Mouse (Mus musculus) embryonic facial prominence, embryonic 11.5 days (tissue): ENCODE measurements around the gene Med28. TPM values are rescaled to one million over a fixed set of nuclear protein-coding genes. Genes with fewer than 3 reads are reported as not detected.

Experiments
- ATAC-seq: fragments of 200-750 bp; cut with Nextera tagmentation; replicated peaks from 2 replicates; pipeline ENCODE4 v1.8.0; 2017; ENCODE audit warnings: low read depth; ENCODE audit not compliant: insufficient number of reproducible peaks, low FRiP score, low TSS enrichment
- DNase-seq: peaks from one replicate; pipeline ENCODE4 v3.0.0-alpha.2; 2015; ENCODE audit warnings: low spot score
- H3K27ac ChIP-seq: fragments of 300-500 bp; sonication (generic); replicated peaks from 2 replicates; pipeline ENCODE4 v1.5.1; 2014; ENCODE audit warnings: mild to moderate bottlenecking, low read depth, low read length, control low read depth
- H3K27me3 ChIP-seq: fragments of 300-500 bp; sonication (generic); 2 replicates; pipeline ENCODE4 v1.6.1; 2014; ENCODE audit warnings: mild to moderate bottlenecking, low read length, moderate library complexity, mixed read lengths; ENCODE audit not compliant: control insufficient read depth, insufficient read depth
- H3K36me3 ChIP-seq: fragments of 300-500 bp; sonication (generic); replicated peaks from 2 replicates; pipeline ENCODE4 v1.6.1; 2014; ENCODE audit warnings: low read depth, mild to moderate bottlenecking, low read length, moderate library complexity, mixed read lengths; ENCODE audit not compliant: control insufficient read depth, insufficient read depth
- H3K4me1 ChIP-seq: fragments of 300-500 bp; sonication (generic); 2 replicates; pipeline ENCODE4 v1.6.1; 2014; ENCODE audit warnings: low read length, mixed read lengths; ENCODE audit not compliant: control insufficient read depth, insufficient read depth
- H3K4me2 ChIP-seq: fragments of 300-500 bp; sonication (generic); 2 replicates; pipeline ENCODE4 v1.6.1; 2014; ENCODE audit warnings: low read depth, mild to moderate bottlenecking, control low read depth, low read length, moderate library complexity
- H3K4me3 ChIP-seq: fragments of 300-500 bp; sonication (generic); 2 replicates; pipeline ENCODE4 v1.5.1; 2014; ENCODE audit warnings: low read depth, low read length, control low read depth
- H3K9ac ChIP-seq: fragments of 300-500 bp; sonication (generic); replicated peaks from 2 replicates; pipeline ENCODE4 v1.6.1; 2014; ENCODE audit warnings: mild to moderate bottlenecking, control low read depth, low read length
- H3K9me3 ChIP-seq: fragments of 300-500 bp; sonication (generic); replicated peaks from 2 replicates; pipeline ENCODE4 v1.6.1; 2016; ENCODE audit warnings: mild to moderate bottlenecking, low read length, inconsistent platforms, mixed read lengths; ENCODE audit not compliant: control insufficient read depth
- WGBS: fragments of 180-500 bp; shearing (Covaris S2); extraction: QIAGEN DNeasy Blood & Tissue Kit; methylation state at CpG from one replicate; pipeline ENCODE4 v1.1.7; 2014; 5-methylcytosine and 5-hydroxymethylcytosine counted together
- polyA plus RNA-seq: library from polyadenylated mRNA; unstranded; fragments of >200 nt; fragmentation: Nextera tagmentation; extraction: Ambion mirVana; gene quantifications from 2 replicates; pipeline ENCODE4 v1.2.1, GENCODE M21; 2014

Med28 gene
- polyA plus RNA-seq, 1 experiment from 2014 or later, result 300 TPM

GRCm38 (mm10) chr5:45495429-45495975, 24.5 kb upstream of the Med28 start:
- H3K36me3 ChIP-seq, result no peaks in the 10 kb centered on the region; the same call in 1 of the 2 replicates

GRCm38 (mm10) chr5:45496042-45496441, 24.0 kb upstream of the Med28 start:
- no peak overlapping the region for H3K4me2 ChIP-seq
- ATAC-seq, result no peak
- no peak overlapping the region for H3K9ac ChIP-seq
- DNase-seq, result no peak
- H3K36me3 ChIP-seq, result no peaks in the 10 kb centered on the region; the same call in 1 of the 2 replicates
- no peak overlapping the region for H3K27ac ChIP-seq
- no peak overlapping the region for H3K4me3 ChIP-seq
- H3K4me1 ChIP-seq, result no peaks in the 10 kb centered on the region
- no peaks in the 10 kb centered on the region for H3K27me3 ChIP-seq
- H3K9me3 ChIP-seq, result no peaks in the 10 kb centered on the region

More at GRCm38 (mm10) chr5:45495429-45495975, 24.5 kb upstream of the Med28 start:
- Histone ChIP-seq H3K9me3 (no peaks in the 10 kb centered on the region), H3K4me3 (no peak overlapping the region), H3K27ac (no peak overlapping the region), H3K4me1 (no peaks in the 10 kb centered on the region), H3K4me2 (no peak overlapping the region), H3K9ac (no peak overlapping the region), H3K27me3 (no peaks in the 10 kb centered on the region)
- 91% methylated on average over 3 of the region's 3 CpGs for WGBS
- DNase-seq (no peak), ATAC-seq (no peak)

- WGBS, result 97% methylated on average over 4 of the region's 4 CpGs
- Histone ChIP-seq H3K9ac (no peak overlapping the region), H3K36me3 (no peaks in the 10 kb centered on the region; the same call in 1 of the 2 replicates), H3K4me2 (no peak overlapping the region), H3K4me3 (no peak overlapping the region), H3K9me3 (no peaks in the 10 kb centered on the region), H3K27me3 (no peaks in the 10 kb centered on the region), H3K4me1 (no peaks in the 10 kb centered on the region), H3K27ac (no peak overlapping the region)
- DNase-seq (no peak), ATAC-seq (no peak)
These were observed 23.6 kb upstream of the Med28 start for GRCm38 (mm10) chr5:45496479-45496878.

- no peak overlapping the region for H3K4me3 ChIP-seq
- no peak for ATAC-seq
- DNase-seq, result no peak
- H3K9ac ChIP-seq, result no peak overlapping the region
- H3K36me3 ChIP-seq, result no peaks in the 10 kb centered on the region; the same call in 1 of the 2 replicates
- H3K9me3 ChIP-seq, result no peaks in the 10 kb centered on the region
- no peak overlapping the region for H3K4me2 ChIP-seq
- 88% methylated on average over 12 of the region's 12 CpGs for WGBS
- no peak overlapping the region for H3K27ac ChIP-seq
- H3K27me3 ChIP-seq, result no peaks in the 10 kb centered on the region
- H3K4me1 ChIP-seq, result no peaks in the 10 kb centered on the region
These were observed 23.0 kb upstream of the Med28 start for GRCm38 (mm10) chr5:45496930-45497550.

GRCm38 (mm10) chr5:45497564-45497963, 22.5 kb upstream of the Med28 start:
- ATAC-seq, result no peak
- 91% methylated on average over 5 of the region's 5 CpGs for WGBS
- Histone ChIP-seq H3K36me3 (no peaks in the 10 kb centered on the region; the same call in 1 of the 2 replicates), H3K4me1 (no peaks in the 10 kb centered on the region), H3K9ac (no peak overlapping the region), H3K4me2 (no peak overlapping the region), H3K27me3 (no peaks in the 10 kb centered on the region), H3K27ac (no peak overlapping the region), H3K4me3 (no peak overlapping the region), H3K9me3 (no peaks in the 10 kb centered on the region)
- DNase-seq, result no peak

GRCm38 (mm10) chr5:45510071-45510470, 10.0 kb upstream of the Med28 start:
- no peaks in the 10 kb centered on the region for H3K4me1 ChIP-seq
- no peak overlapping the region for H3K9ac ChIP-seq
- DNase-seq (no peak), ATAC-seq (no peak)
- H3K36me3 ChIP-seq, result peaks cover 2% of the 10 kb centered on the region
- no peak overlapping the region for H3K4me2 ChIP-seq
- no peaks in the 10 kb centered on the region for H3K27me3 ChIP-seq
- H3K27ac ChIP-seq, result no peak overlapping the region
- 83% methylated on average over 7 of the region's 7 CpGs for WGBS
- H3K4me3 ChIP-seq, result no peak overlapping the region
- H3K9me3 ChIP-seq, result no peaks in the 10 kb centered on the region

GRCm38 (mm10) chr5:45512908-45513307, 7.1 kb upstream of the Med28 start:
- Histone ChIP-seq H3K9ac (no peak overlapping the region), H3K27ac (no peak overlapping the region), H3K27me3 (no peaks in the 10 kb centered on the region), H3K4me1 (no peaks in the 10 kb centered on the region), H3K36me3 (peaks cover 2% of the 10 kb centered on the region), H3K4me2 (no peak overlapping the region), H3K4me3 (no peak overlapping the region), H3K9me3 (no peaks in the 10 kb centered on the region)
- WGBS, result 90% methylated on average over 6 of the region's 6 CpGs
- no peak for DNase-seq
- no peak for ATAC-seq

- H3K36me3 ChIP-seq, result peaks cover 2% of the 10 kb centered on the region
- no peaks in the 10 kb centered on the region for H3K4me1 ChIP-seq
- no peak overlapping the region for H3K4me2 ChIP-seq
- no peak overlapping the region for H3K9ac ChIP-seq
- WGBS, result 95% methylated on average over 2 of the region's 2 CpGs
- no peak overlapping the region for H3K27ac ChIP-seq
- DNase-seq (no peak), ATAC-seq (no peak)
- no peak overlapping the region for H3K4me3 ChIP-seq
- H3K27me3 ChIP-seq, result no peaks in the 10 kb centered on the region
- no peaks in the 10 kb centered on the region for H3K9me3 ChIP-seq
These were observed 6.5 kb upstream of the Med28 start for GRCm38 (mm10) chr5:45513511-45513910.
